Mouse (Mus musculus) large intestine, adult 2 months (tissue): ENCODE measurements at regions not wholly inside any gene's neighbourhood (a gene's known extent, or its start where the extent isn't known, plus 50 kb on each side); places are given as distances from the start of the nearest gene placed in this dataset.

Experiments
- DNase-seq: peaks from one replicate; pipeline ENCODE4 v3.0.0-alpha.2; 2012; ENCODE audit warnings: low read depth, low spot score
- WGBS: fragments of 180-500 bp; shearing (Covaris S2); methylation state at CpG from one replicate; pipeline ENCODE4 v1.1.7; 2018; 5-methylcytosine and 5-hydroxymethylcytosine counted together

DNA sequence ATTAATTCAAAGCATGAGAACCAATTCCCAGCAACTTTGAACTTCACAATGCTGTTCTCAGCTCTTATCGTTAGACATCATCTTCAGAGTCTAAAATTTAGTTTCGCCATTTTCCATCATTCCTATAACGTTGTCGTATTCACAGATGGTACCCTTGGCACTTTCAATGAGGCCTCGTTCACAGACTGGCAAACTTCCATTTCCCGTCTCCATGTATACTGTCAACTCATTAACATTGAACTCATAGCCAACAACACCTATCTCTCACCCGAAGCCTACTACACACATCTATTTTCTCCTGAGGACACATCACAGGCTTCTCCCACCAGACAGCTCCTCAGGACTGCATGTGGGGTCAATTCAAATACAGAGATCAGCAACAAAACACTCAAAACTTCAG, 62.7 kb upstream of the Sh3bp4 start:
- no peak for DNase-seq
- WGBS, result 96% methylated on average over 7 of the region's 7 CpGs

DNA sequence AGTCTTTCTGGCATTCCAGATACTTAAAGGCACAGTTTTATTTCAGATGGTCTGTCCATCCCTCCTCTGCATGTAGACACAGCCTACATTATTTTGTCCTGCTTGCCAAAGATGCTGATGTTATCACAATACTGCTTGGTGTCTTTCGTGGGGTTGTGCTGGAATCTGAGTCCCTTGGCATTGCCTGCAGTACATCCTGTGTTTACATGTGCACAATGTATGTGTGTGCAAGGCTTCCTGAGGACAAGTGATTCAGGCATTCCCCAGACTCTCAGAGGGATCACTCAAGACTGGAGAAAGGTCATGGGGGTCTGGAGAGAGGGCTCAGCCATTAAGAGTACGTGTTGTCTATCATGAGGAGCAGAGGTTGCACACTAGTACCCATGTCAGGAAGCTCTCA, 60.0 kb upstream of the Sh3bp4 start:
- 86% methylated on average over 2 of the region's 2 CpGs for WGBS
- no peak for DNase-seq

GRCm38 (mm10) chr1:89011454-89011853, 58.8 kb upstream of the Sh3bp4 start:
- no peak for DNase-seq
- WGBS, result 44% methylated on average over 7 of the region's 7 CpGs

DNA sequence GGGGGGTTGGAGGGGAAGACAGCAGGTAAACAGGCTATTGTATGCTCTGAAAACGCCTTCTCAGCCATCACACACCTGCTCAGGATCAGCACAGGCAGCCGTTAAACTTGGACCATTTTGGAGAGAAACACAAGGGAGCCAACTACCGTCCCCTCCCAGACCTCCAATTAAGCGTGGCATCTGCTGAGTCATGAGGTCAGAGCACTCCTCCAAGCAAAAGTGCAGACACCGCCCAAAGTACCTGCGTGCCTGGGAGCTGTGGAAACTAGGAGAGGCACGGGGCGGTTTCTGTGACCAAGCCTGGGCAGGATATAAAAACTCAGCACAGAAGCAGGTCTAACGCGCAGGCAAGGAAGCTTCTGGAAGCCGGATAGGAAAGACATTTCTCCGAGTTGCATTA, 54.8 kb upstream of the Sh3bp4 start:
- DNase-seq, result peak; percentile 83
- 8% methylated on average over 12 of the region's 12 CpGs for WGBS

DNA sequence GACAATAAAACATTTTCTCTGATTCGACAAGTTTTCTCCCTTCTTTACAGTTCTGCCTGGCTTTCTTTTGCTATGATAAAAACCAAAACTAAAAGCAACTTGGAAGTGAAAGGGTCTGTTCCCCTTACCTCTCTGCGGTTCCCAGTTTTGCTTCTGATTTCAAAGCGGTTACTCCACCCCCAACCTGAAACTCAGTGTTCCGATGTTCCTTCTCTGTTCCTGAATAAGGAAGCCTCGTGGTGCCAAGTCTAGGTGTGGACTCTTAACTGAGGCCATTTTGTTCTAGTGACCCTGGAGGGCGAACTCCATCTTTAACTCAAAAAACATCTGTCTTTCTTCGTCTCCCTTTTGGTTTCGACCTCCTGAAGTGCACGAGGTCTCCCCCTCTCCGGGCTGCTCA, 54.4 kb upstream of the Sh3bp4 start:
- 39% methylated on average over 10 of the region's 10 CpGs for WGBS
- peak; percentile 36 for DNase-seq

DNA sequence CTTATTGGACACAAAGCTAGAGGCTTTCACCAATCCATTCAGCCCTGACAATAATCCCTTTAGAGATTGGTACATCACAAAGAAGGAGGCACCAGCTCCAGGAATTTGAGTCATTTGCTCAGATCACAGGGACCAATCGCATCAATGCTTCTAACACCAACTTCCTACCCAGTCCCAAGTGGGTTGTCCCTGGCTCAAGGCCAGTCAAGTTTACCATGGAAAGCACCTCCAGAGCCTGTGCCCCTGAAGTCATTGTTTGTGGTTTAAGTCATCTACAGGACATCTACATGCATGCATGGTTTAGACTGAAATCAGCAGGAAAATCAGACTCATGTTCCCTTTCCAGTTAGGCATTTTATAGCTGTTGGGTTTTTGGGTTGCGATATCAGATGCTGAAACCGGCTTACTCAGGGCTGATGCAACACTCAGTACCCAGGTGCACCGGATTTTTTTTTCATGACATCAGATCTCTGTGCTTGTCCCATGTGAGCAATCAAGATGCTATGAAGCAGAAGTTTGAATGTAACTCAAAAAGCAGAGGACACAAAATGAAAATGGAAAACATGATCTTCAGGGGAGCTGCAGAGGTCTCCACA, 50.3 kb upstream of the Sh3bp4 start:
- WGBS, result 86% methylated on average over 4 of the region's 4 CpGs
- no peak for DNase-seq
